Mouse (Mus musculus): ENCODE results near the gene Pnkd. TPM values are rescaled to one million over a fixed set of nuclear protein-coding genes. Genes with fewer than 3 reads are reported as not detected.

Pnkd gene
- total RNA-seq (2012; rRNA removed) (117 and 154 TPM in 2 replicates), total RNA-seq (2014; rRNA removed) (42.7 and 45.5 TPM in 2 replicates), polyA plus RNA-seq (2012; ENCODE audit: insufficient read length, low read depth) (263 and 318 TPM in 2 replicates)

GRCm38 (mm10) chr1:74284543-74285160 is at the start of gene Pnkd, which contains the start of gene Aamp:
Gene Pnkd (plus strand): TSS chr1:74284930.
Gene Aamp (minus strand): TSS chr1:74284738.
- H3K79me2 ChIP-seq (replicated peaks; ENCODE audit: control insufficient read depth, extremely low read depth, insufficient read depth, poor library complexity, severe bottlenecking), result peaks cover 18% of the 10 kb centered on the region
- peaks cover 10 to 62% of the 10 kb centered on the region in 2 experiments for H3K4me1 ChIP-seq (ENCODE audit: control insufficient read depth in 1 of 2, insufficient read depth in 2 of 2)
- H3K27me3 ChIP-seq (replicated peaks), result no peaks in the 10 kb centered on the region
- TF ChIP-seq MAX (IDR thresholded peaks at IDR 0.05; ENCODE audit: low read length), result peak; percentile 82
- TF ChIP-seq CTCF (conservative IDR thresholded peaks at IDR 0.05 in 1 of 2, IDR thresholded peaks at IDR 0.05 in 1 of 2; ENCODE audit: low read depth in 2 of 2, low read length in 2 of 2), result peak in 1 of 2 experiments; percentile 25; a peak in 2 of 4 replicates
- no peak for TF ChIP-seq CHD1 (IDR thresholded peaks at IDR 0.05; ENCODE audit: low read depth, low read length)
- TF ChIP-seq MAFK (IDR thresholded peaks at IDR 0.05; ENCODE audit: insufficient replicate concordance, low read length), result no peak
- TF ChIP-seq ZMIZ1 (IDR thresholded peaks at IDR 0.05; ENCODE audit: low read depth, low read length), result no peak
- no peak for TF ChIP-seq MEF2A (IDR thresholded peaks at IDR 0.05; ENCODE audit: borderline replicate concordance, low read depth, low read length)
- TF ChIP-seq ZC3H11A (IDR thresholded peaks at IDR 0.05; ENCODE audit: low read depth, low read length), result no peak
- 0 out of 2 replicates have a peak, but pooled peaks have one; percentile 59 for TF ChIP-seq TBP (conservative IDR thresholded peaks at IDR 0.05; ENCODE audit: low read depth, low read length)
- TF ChIP-seq EP300 (IDR thresholded peaks at IDR 0.05; ENCODE audit: low read length), result no peak
- peak; percentile 86 for TF ChIP-seq SIN3A (IDR thresholded peaks at IDR 0.05; ENCODE audit: low read length)
- no peak for TF ChIP-seq ETS1 (conservative IDR thresholded peaks at IDR 0.05; ENCODE audit: low read depth, low read length)
- TF ChIP-seq ELF1 (IDR thresholded peaks at IDR 0.05; ENCODE audit: low read depth, low read length), result peak; percentile 89
- TF ChIP-seq MYC (IDR thresholded peaks at IDR 0.05; ENCODE audit: low read depth, low read length), result no peak
- TF ChIP-seq IRF4 (IDR thresholded peaks at IDR 0.05; ENCODE audit: low read depth, low read length), result no peak; the same call in 1 of the 2 replicates
- TF ChIP-seq GABPA (IDR thresholded peaks at IDR 0.05; ENCODE audit: insufficient replicate concordance, low read depth, low read length), result peak; percentile 82; the same call in 1 of the 2 replicates
- TF ChIP-seq JUND (conservative IDR thresholded peaks at IDR 0.05; ENCODE audit: low read depth, low read length), result no peak
- TF ChIP-seq USF1 (IDR thresholded peaks at IDR 0.05; ENCODE audit: low read depth, low read length), result no peak
- 0 out of 2 replicates have a peak, but pooled peaks have one; percentile 40 for TF ChIP-seq E2F4 (IDR thresholded peaks at IDR 0.05; ENCODE audit: insufficient replicate concordance, low read depth, low read length)
- TF ChIP-seq NRF1 (IDR thresholded peaks at IDR 0.05; ENCODE audit: low read depth, low read length), result peak; percentile 85
- TF ChIP-seq MAZ (IDR thresholded peaks at IDR 0.05; ENCODE audit: low read depth, low read length), result peak; percentile 47; the same call in 1 of the 2 replicates
- TF ChIP-seq RCOR1 (conservative IDR thresholded peaks at IDR 0.05; ENCODE audit: low read depth, low read length), result no peak
- TF ChIP-seq UBTF (IDR thresholded peaks at IDR 0.05; ENCODE audit: low read depth, low read length), result no peak
- TF ChIP-seq USF2 (conservative IDR thresholded peaks at IDR 0.05; ENCODE audit: low read depth, low read length), result no peak
- peak; percentile 58; the same call in 1 of the 2 replicates for TF ChIP-seq MXI1 (IDR thresholded peaks at IDR 0.05; ENCODE audit: low read depth, low read length)
- peak; percentile 78 for TF ChIP-seq CHD2 (IDR thresholded peaks at IDR 0.05; ENCODE audit: low read length)
- peak; percentile 81 for TF ChIP-seq POLR2A (IDR thresholded peaks at IDR 0.05; ENCODE audit: low read depth, low read length)
- TF ChIP-seq JUN (IDR thresholded peaks at IDR 0.05; ENCODE audit: insufficient read depth, low read depth, low read length), result no peak
- peak; percentile 59 for TF ChIP-seq TCF12 (IDR thresholded peaks at IDR 0.05; ENCODE audit: low read depth, low read length)
- TF ChIP-seq HCFC1 (IDR thresholded peaks at IDR 0.05; ENCODE audit: low read depth, low read length), result peak; percentile 99
- no peak for TF ChIP-seq BHLHE40 (IDR thresholded peaks at IDR 0.05; ENCODE audit: low read depth, low read length)
- peak; percentile 63 for TF ChIP-seq NELFE (IDR thresholded peaks at IDR 0.05; ENCODE audit: low read depth, low read length)
- no peak for TF ChIP-seq ZKSCAN1 (IDR thresholded peaks at IDR 0.05; ENCODE audit: borderline replicate concordance, low read depth, low read length)
- no peak; the same call in none of the 2 replicates for TF ChIP-seq RAD21 (IDR thresholded peaks at IDR 0.05; ENCODE audit: low read depth, low read length)
- TF ChIP-seq ZNF384 (IDR thresholded peaks at IDR 0.05; ENCODE audit: low read depth, low read length), result no peak
- peak; percentile 13; the same call in 1 of the 2 replicates for TF ChIP-seq POLR2AphosphoS2 (IDR thresholded peaks at IDR 0.05; ENCODE audit: low read depth, low read length)
- TF ChIP-seq SMC3 (IDR thresholded peaks at IDR 0.05; ENCODE audit: low read depth, low read length), result peak; percentile 15
- TF ChIP-seq KAT2A (IDR thresholded peaks at IDR 0.05; ENCODE audit: insufficient replicate concordance, low read length), result peak; percentile 98
- TF ChIP-seq PAX5 (IDR thresholded peaks at IDR 0.05; ENCODE audit: low read length), result no peak
- H3K4me3 ChIP-seq (replicated peaks in 1 of 3; ENCODE audit: low read depth in 2 of 3, low read length in 2 of 3, poor library complexity in 1 of 3), result peak within 1 kb of the TSS; percentile 66 to 84 (median 81)
- peak within 1 kb of the TSS; percentile 58 for H3K27ac ChIP-seq (ENCODE audit: insufficient read depth, low read depth)
- DNase-seq (ENCODE audit: extremely low read depth), result peak; percentile 100
- H3K4me2 ChIP-seq (ENCODE audit: insufficient read depth, low read depth, poor library complexity, severe bottlenecking), result peak within 1 kb of the TSS; percentile 96
- H3K9me3 ChIP-seq (replicated peaks; ENCODE audit: low read length), result no peaks in the 10 kb centered on the region
- peaks cover 44 to 63% of the 10 kb centered on the region in 2 experiments for H3K36me3 ChIP-seq (replicated peaks in 1 of 2; ENCODE audit: control insufficient read depth in 1 of 2, insufficient read depth in 1 of 2, low read length in 1 of 2)
- H3K9ac ChIP-seq (ENCODE audit: insufficient read depth, low read depth), result peak within 1 kb of the TSS; percentile 92
- in situ Hi-C loops (cut with MboI; ENCODE audit: low pct_ligation_motif_present, low pct_unique_long_range_greater_than_20kb, low sequenced_read_pairs), result no loop called here
- dilution Hi-C loops (cut with MboI; ENCODE audit: extremely low pct_ligation_motif_present, extremely low pct_unique_long_range_greater_than_20kb, low sequenced_read_pairs), result no loop called here
